Mouse (Mus musculus) yolk sac, embryonic 10.5 days (tissue): ENCODE measurements around the gene Suclg2.

Experiments used
- DNase-seq: peaks from one replicate; pipeline ENCODE4 v3.0.0-alpha.2; 2017; ENCODE audit warnings: low spot score

Suclg2 gene

GRCm38 (mm10) chr6:95446151-95446550, 272.4 kb downstream of the Suclg2 start:
- DNase-seq, result no peak

DNA sequence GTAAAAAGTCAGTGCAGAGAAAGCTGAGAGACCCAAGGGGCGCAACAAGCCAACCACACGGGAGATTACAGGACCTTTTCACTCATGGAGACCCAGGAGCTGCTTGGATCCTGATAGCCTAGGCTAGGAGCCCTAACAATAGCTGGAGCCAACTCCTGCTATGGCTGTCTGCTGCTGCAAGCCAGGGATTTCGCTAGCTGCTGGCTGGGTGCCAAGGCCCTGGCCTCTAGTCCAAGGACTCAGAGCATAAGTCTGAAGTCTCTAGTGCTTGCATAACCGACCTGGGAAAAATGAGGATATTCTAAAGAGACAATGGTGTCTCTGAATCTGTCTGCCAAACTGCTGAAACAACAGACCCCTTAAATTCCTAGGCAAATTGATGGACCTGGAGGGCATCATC, 273.6 kb downstream of the Suclg2 start:
- DNase-seq, result no peak
